Mouse (Mus musculus) G1E (cell line): ENCODE results near the gene Metrn. TPM values are rescaled to one million over a fixed set of nuclear protein-coding genes. Genes with fewer than 3 reads are reported as not detected.

Experiments
- ATAC-seq: 2 replicates; pipeline ENCODE4 v1.8.0; 2016; ENCODE audit warnings: mild to moderate bottlenecking; ENCODE audit not compliant: insufficient number of reproducible peaks, poor library complexity, low FRiP score, severe bottlenecking; ENCODE audit errors: extremely low read depth
- DNase-seq: peaks from one replicate; pipeline ENCODE4 v3.0.0; 2012; ENCODE audit warnings: low spot score
- H3K27me3 ChIP-seq: 2 replicates; pipeline ENCODE4 v1.6.1; 2012; ENCODE audit warnings: mild to moderate bottlenecking, low read length, inconsistent platforms; ENCODE audit not compliant: insufficient read depth
- H3K36me3 ChIP-seq: replicated peaks from 2 replicates; pipeline ENCODE3; 2012; ENCODE audit warnings: mild to moderate bottlenecking, inconsistent platforms
- H3K4me1 ChIP-seq: 2 replicates; pipeline ENCODE4 v1.6.1; 2012; ENCODE audit warnings: low read depth, low read length, inconsistent platforms, mixed read lengths; ENCODE audit not compliant: insufficient read depth
- H3K4me3 ChIP-seq: 2 replicates; pipeline ENCODE4 v1.5.1; 2012; ENCODE audit warnings: low read depth, mild to moderate bottlenecking, inconsistent platforms, low read length, moderate library complexity, mixed read lengths
- H3K9me3 ChIP-seq: replicated peaks from 2 replicates; pipeline ENCODE4 v1.6.1; 2012; ENCODE audit warnings: inconsistent platforms
- CTCF ChIP-seq: IDR thresholded peaks from 2 replicates; pipeline ENCODE4 v1.5.1; 2012; ENCODE audit warnings: low read depth, low read length, inconsistent platforms, mixed read lengths
- GATA1 ChIP-seq: IDR thresholded peaks from 2 replicates; pipeline ENCODE4 v1.6.1; 2012; ENCODE audit warnings: borderline replicate concordance, low read length, inconsistent platforms, mixed read lengths
- GATA2 ChIP-seq: IDR thresholded peaks from 2 replicates; pipeline ENCODE4 v1.6.1; 2012; ENCODE audit warnings: low read depth, low read length, inconsistent platforms, borderline replicate concordance
- POLR2AphosphoS5 ChIP-seq: IDR thresholded peaks from 2 replicates; pipeline ENCODE4 v1.6.1; 2012; ENCODE audit warnings: low read depth, low read length, inconsistent platforms; ENCODE audit not compliant: insufficient replicate concordance
- TAL1 ChIP-seq: conservative IDR thresholded peaks from 2 replicates; pipeline ENCODE4 v1.6.1; 2012; ENCODE audit warnings: low read depth, low read length, inconsistent platforms, mixed read lengths
- polyA plus RNA-seq: library from polyadenylated mRNA; stranded (reverse); fragments of >175 nt; gene quantifications from 2 replicates; pipeline ENCODE4 v1.2.3, GENCODE M21; 2012
- total RNA-seq, 2 experiments: library from RNA; stranded (forward) in 1 of 2; stranded (reverse) in 1 of 2; fragments of 200-1000 nt in 1 of 2; fragments of >200 nt in 1 of 2; fragmentation: Nextera tagmentation in 1 of 2; gene quantifications; 2 replicates each; pipeline ENCODE4 v1.2.3; 2014 to 2017

The Metrn gene
- total and polyA plus RNA-seq, 3 experiments, result 19.7 to 129 (median 22.3) TPM

DNA sequence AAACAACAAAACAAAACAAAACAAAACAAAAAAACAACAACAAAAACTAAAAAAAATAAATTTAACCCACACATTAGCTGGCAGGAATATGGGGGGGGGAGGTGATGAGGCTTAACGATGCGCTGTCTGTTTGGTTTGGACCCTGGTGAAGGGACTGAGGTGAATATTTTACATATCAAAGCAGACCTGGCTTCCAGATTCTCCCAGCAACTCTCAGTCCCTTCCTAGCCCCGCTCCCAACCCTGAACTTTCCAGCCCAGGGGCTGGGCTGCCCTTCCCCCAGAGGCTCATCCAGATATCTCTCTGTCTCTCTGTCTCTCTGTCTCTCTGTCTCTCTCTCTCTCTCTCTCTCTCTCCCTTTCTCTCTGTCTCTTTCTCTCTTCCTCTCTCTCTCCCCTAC lies 34.3 kb downstream of the Metrn start:
- H3K27me3 ChIP-seq, result peaks cover 32% of the 10 kb centered on the region
- DNase-seq (no peak), ATAC-seq (no peak)
- H3K9me3 ChIP-seq, result no peaks in the 10 kb centered on the region
- H3K4me1 ChIP-seq, result no peaks in the 10 kb centered on the region; the same call in 1 of the 2 replicates
- H3K36me3 ChIP-seq, result no peaks in the 10 kb centered on the region
- H3K4me3 ChIP-seq, result no peak overlapping the region
- no peak for TF ChIP-seq GATA1
- no peak for TF ChIP-seq GATA2
- no peak for TF ChIP-seq CTCF
- no peak for TF ChIP-seq POLR2AphosphoS5
- TF ChIP-seq TAL1, result no peak

DNA sequence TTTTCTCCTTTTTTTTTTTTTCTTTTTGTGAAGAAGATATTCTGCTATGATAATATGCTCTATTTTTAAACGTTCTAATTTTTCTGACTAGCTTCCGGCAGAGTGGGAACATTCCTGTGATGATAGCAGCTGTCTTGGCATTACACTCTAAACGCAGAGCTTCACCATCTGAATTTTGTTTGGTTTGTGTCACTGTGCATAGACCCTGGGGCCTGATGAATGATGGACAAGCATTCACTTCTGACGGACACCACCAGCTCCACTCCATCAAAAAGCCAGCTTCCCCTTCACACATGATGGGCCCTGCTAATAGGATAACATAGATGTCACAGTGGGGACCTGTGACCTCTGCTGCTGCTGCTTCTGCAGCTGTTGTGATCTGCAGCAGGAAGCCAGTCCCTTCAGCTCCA lies 35.4 kb downstream of the Metrn start:
- no peak for DNase-seq
- TF ChIP-seq TAL1 (no peak), POLR2AphosphoS5 (no peak), CTCF (no peak), GATA1 (no peak), GATA2 (no peak)
- ATAC-seq, result no peak
- no peak overlapping the region for H3K4me3 ChIP-seq
- no peaks in the 10 kb centered on the region for H3K9me3 ChIP-seq
- H3K4me1 ChIP-seq, result no peaks in the 10 kb centered on the region; the same call in 1 of the 2 replicates
- H3K36me3 ChIP-seq, result no peaks in the 10 kb centered on the region
- H3K27me3 ChIP-seq, result peaks cover 31% of the 10 kb centered on the region

DNA sequence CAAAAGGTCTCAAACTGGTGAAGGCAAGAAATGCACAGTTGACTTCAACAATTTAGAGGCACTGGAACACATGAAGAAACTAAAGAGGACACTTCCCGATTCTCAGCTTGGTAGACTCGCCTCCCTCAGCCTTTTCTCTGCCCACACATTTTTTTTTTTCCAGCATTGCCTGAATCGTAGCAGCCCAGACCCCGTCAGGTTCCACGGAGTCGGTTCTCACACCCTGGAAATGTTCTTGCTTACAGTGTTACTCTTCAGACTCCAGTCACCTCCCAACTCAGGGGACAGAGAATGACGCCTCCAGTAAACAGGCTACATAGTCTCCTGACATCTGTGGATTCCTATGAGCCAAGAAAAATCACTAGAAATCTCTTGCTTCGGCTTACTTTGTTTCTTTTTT lies 36.8 kb downstream of the Metrn start:
- no peaks in the 10 kb centered on the region for H3K36me3 ChIP-seq
- no peak overlapping the region for H3K4me3 ChIP-seq
- DNase-seq, result no peak
- H3K27me3 ChIP-seq, result peaks cover 28% of the 10 kb centered on the region
- TF ChIP-seq TAL1 (no peak), POLR2AphosphoS5 (no peak), CTCF (no peak), GATA2 (no peak), GATA1 (no peak)
- no peaks in the 10 kb centered on the region for H3K9me3 ChIP-seq
- H3K4me1 ChIP-seq, result no peaks in the 10 kb centered on the region; the same call in 1 of the 2 replicates
- ATAC-seq, result no peak

DNA sequence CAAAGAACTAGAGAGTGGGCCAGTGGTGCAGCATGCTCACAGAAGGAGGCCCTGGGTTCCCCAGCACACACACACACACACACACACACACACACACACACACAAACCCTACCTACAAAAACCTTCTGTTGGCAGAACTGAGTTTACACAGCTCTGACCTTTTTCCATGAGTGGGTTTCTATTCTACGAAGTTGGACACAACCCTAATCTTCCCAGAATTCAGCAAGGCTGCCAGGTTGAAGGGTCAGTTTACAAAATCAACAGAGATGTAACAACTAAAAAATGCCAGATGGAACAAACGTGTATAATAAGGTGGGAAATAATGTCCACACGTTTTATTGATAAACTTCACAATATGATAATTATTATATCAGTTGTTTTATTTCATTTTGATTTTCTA lies 39.2 kb downstream of the Metrn start:
- Histone ChIP-seq H3K36me3 (no peaks in the 10 kb centered on the region), H3K4me1 (no peaks in the 10 kb centered on the region; the same call in 1 of the 2 replicates), H3K4me3 (no peak overlapping the region), H3K9me3 (no peaks in the 10 kb centered on the region), H3K27me3 (peaks cover 28% of the 10 kb centered on the region)
- no peak for TF ChIP-seq TAL1
- no peak for TF ChIP-seq GATA2
- TF ChIP-seq CTCF, result no peak
- DNase-seq, result no peak
- ATAC-seq, result no peak

DNA sequence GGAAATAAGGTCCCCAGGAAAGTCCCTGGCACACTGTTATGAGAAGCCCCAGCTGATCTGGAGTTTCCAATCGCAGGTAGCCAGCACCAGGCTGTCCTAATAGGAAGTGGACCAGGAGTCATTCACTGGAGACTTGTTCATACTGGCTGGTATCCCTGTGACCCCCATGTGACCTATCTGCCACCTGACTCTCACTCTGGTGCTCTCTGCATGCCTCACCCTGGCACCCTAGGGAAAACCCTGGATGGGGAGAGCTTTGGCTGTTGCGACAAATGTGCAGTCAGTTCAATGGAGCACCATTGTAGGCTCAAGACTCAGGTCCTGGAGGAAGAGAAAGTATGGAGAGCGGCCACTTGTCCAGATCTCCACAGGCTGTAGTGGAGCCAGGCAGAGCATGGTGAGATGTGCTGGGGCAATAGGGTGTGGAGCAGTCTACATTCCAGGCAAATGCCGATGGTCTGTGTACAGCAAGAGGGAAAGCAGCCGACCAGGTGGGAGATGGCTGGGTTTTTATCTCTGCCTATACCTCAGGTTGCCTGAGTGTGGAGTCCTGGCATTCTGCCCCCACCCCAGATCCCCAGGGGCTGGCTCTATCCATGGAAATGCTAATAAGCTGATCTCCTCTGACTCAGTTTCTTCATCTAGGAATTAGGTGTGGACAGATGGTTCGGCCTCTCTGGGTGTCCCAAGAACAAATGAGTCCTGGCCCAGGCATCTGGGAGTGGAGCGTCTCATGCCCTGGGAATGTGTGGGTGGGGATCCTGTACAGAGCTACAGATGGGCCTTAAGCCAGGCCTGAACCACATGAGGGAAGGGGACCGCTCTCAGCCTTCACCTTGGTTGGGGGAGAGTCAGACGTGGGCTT lies 40.3 kb downstream of the Metrn start:
- TF ChIP-seq GATA1, result no peak
- no peak for TF ChIP-seq CTCF
- no peak for TF ChIP-seq POLR2AphosphoS5
- TF ChIP-seq TAL1, result no peak
- TF ChIP-seq GATA2, result no peak
- no peak for DNase-seq
- H3K9me3 ChIP-seq, result no peaks in the 10 kb centered on the region
- H3K27me3 ChIP-seq, result peaks cover 22% of the 10 kb centered on the region
- ATAC-seq, result no peak
- H3K4me3 ChIP-seq, result no peak overlapping the region
- H3K36me3 ChIP-seq, result no peaks in the 10 kb centered on the region
- H3K4me1 ChIP-seq, result no peaks in the 10 kb centered on the region; the same call in 1 of the 2 replicates

DNA sequence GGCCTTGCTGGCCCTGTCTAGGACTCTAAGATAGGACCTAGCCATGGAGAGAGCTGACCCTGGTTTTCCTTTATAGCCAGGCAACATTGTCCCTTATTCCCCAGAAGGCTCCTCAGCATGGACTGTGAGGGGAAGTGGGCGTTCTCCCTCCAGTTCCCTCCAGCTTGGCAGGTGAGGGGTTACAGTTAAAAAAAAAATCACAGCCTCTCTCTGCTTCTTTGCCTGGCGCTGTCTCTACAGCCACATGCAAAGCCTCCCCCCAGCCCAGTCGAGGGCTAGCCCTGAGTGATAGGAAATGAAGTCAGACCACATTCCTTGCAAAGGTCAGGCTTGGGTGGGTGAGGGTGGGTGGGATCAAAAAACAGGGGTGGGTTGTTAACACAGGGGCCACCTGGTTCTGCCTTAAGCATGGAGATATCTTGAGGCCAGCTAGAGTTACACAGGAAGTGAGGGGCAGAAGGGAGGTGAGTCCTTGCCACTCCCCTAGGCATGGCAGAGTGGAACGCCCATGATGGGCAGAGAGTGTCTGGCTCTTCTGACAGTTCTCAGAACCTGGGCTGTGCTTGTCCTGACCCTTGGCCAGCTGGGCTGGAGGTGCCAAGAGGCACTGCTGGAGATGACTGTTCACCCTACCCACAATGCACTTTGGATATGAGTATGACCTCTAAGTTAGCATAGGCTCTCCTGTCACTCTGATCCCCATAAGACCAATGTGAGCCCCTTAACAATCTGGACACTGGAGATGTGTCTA lies 41.1 kb downstream of the Metrn start:
- Histone ChIP-seq H3K36me3 (no peaks in the 10 kb centered on the region), H3K27me3 (peaks cover 28% of the 10 kb centered on the region)
- no peak for ATAC-seq

More for the DNA sequence above, 41.1 kb downstream of the Metrn start:
- no peaks in the 10 kb centered on the region; the same call in 1 of the 2 replicates for H3K4me1 ChIP-seq
- DNase-seq, result no peak
- TF ChIP-seq GATA2 (no peak), TAL1 (no peak), POLR2AphosphoS5 (no peak), GATA1 (no peak), CTCF (no peak)
- H3K4me3 ChIP-seq, result no peak overlapping the region
- H3K9me3 ChIP-seq, result no peaks in the 10 kb centered on the region
